21 mouse cellular contexts compared by ENCODE assay signal in genomic region chr9:106215341-106216125, GRCm38 (mm10). TPM values are rescaled to one million over a fixed set of nuclear protein-coding genes. Genes with fewer than 3 reads are reported as not detected.
DNase-seq lines count a peak whose midpoint lies in the region; ATAC-seq and TF ChIP-seq lines count a peak whose summit lies in the region.
"Had no signal": no experiment of that assay in that cellular context is flagged by ENCODE, and none has a peak within 500 bp of the region (broad histone marks: within the 10 kb centered on the region; RNA-seq: fewer than 3 reads in every experiment).

No protein-coding gene starts in this region.

- H3K9me3 ChIP-seq in liver, embryonic 14.5 days (ENCODE audit: control insufficient read depth, low read length), result no peaks in the 10 kb centered on the region
- H3K9me3 ChIP-seq in limb, embryonic 10.5 days (replicated peaks), result no peaks in the 10 kb centered on the region
- H3K9me3 ChIP-seq: embryonic facial prominence, embryonic 12.5 days; liver, embryonic 12.5 days; neural tube, embryonic 13.5 days had no signal

- no peak overlapping the region for H3K4me2 ChIP-seq in liver, embryonic 14.5 days (ENCODE audit: low read depth)
- H3K4me2 ChIP-seq: embryonic facial prominence, embryonic 12.5 days; hindbrain, embryonic 14.5 days; liver, embryonic 12.5 days; neural tube, embryonic 13.5 days had no signal

- TF ChIP-seq CTCF in gastrocnemius, adult 2 months (IDR thresholded peaks at IDR 0.05), result peak; percentile 27; the same call in 1 of the 2 replicates
- peak; percentile 41 for TF ChIP-seq CTCF in liver, embryonic 14.5 days (IDR thresholded peaks at IDR 0.05; ENCODE audit: low read depth)
- peak; percentile 22; the same call in 1 of the 2 replicates for TF ChIP-seq CTCF in bone marrow, adult 2 months (IDR thresholded peaks at IDR 0.05; ENCODE audit: control insufficient read depth, insufficient read depth, low read length)

- H3K4me3 ChIP-seq in gastrocnemius, adult 2 months, result no peak overlapping the region
- no peak overlapping the region for H3K4me3 ChIP-seq in liver, embryonic 14.5 days (ENCODE audit: insufficient read depth in 1 of 2, low read depth in 2 of 2, low read length in 2 of 2)
- H3K4me3 ChIP-seq in bone marrow, adult 2 months (replicated peaks; ENCODE audit: control insufficient read depth, low read depth, low read length), result no peak overlapping the region
- no peak overlapping the region for H3K4me3 ChIP-seq in limb, embryonic 10.5 days
- H3K4me3 ChIP-seq: embryonic facial prominence, embryonic 12.5 days; liver, embryonic 12.5 days; neural tube, embryonic 13.5 days had no signal

- TF ChIP-seq EP300 in liver, embryonic 14.5 days (IDR thresholded peaks at IDR 0.05; ENCODE audit: low read depth), result no peak

- intact Hi-C loops in gastrocnemius, adult 2 months (cut with DNase I), result no loop called here
- intact Hi-C loops in gastrocnemius, postnatal 36 days (cut with DNase I), result loop anchor here (10.0 kb wide), 1 partner anchor 209 kb away; the partner anchor contains the start of gene Rpl29

- ATAC-seq in liver, embryonic 14.5 days (ENCODE audit: insufficient read depth), result no peak
- ATAC-seq: forebrain, embryonic 16.5 days; liver, embryonic 12.5 days; Patski had no signal

- no peak for TF ChIP-seq POLR2A in bone marrow, adult 2 months (IDR thresholded peaks at IDR 0.05; ENCODE audit: borderline replicate concordance, control insufficient read depth, low read depth, low read length)

- no peaks in the 10 kb centered on the region for H3K4me1 ChIP-seq in liver, embryonic 14.5 days (replicated peaks; ENCODE audit: control insufficient read depth in 2 of 2, insufficient read depth in 2 of 2, low read length in 1 of 2)
- no peaks in the 10 kb centered on the region; the same call in none of the 2 replicates for H3K4me1 ChIP-seq in bone marrow, adult 2 months (ENCODE audit: control insufficient read depth, insufficient read depth, low read length)
- peaks cover 16% of the 10 kb centered on the region for H3K4me1 ChIP-seq in limb, embryonic 10.5 days

- no peaks in the 10 kb centered on the region for H3K27me3 ChIP-seq in liver, embryonic 14.5 days (ENCODE audit: control insufficient read depth, insufficient read depth, low read length)
- no peaks in the 10 kb centered on the region for H3K27me3 ChIP-seq in limb, embryonic 10.5 days (ENCODE audit: low read depth, poor library complexity, severe bottlenecking)
- H3K27me3 ChIP-seq: embryonic facial prominence, embryonic 12.5 days; liver, embryonic 12.5 days; neural tube, embryonic 13.5 days; Patski had no signal

- H3K36me3 ChIP-seq in liver, embryonic 14.5 days (replicated peaks; ENCODE audit: control insufficient read depth, insufficient read depth, low read depth), result no peaks in the 10 kb centered on the region
- H3K36me3 ChIP-seq in limb, embryonic 10.5 days, result peaks cover 41% of the 10 kb centered on the region

- no peak for DNase-seq in gastrocnemius, adult 2 months
- no peak for DNase-seq in gastrocnemius, postnatal 36 days
- DNase-seq in liver, embryonic 14.5 days (ENCODE audit: low read depth in 3 of 3, low spot score in 3 of 3), result no peak
- DNase-seq in liver (no peak), 3T3-L1 (ENCODE audit: low read depth, low spot score) (peak; percentile 41)
- no peak for DNase-seq in testis, postnatal 14 days (ENCODE audit: low spot score)
- DNase-seq in limb, embryonic 10.5 days (ENCODE audit: low spot score), result no peak
- DNase-seq: cerebellum, adult 9-10 months; gastrocnemius, postnatal 10 days; heart, postnatal 10 days; kidney, adult 18-20 months; kidney, postnatal 4 days; right cerebral cortex, postnatal 4 days had no signal

- H3K27ac ChIP-seq in gastrocnemius, adult 2 months, result no peak overlapping the region
- no peak overlapping the region for H3K27ac ChIP-seq in liver, embryonic 14.5 days
- no peak overlapping the region for H3K27ac ChIP-seq in bone marrow, adult 2 months (ENCODE audit: control insufficient read depth, insufficient read depth, low read depth, low read length, poor library complexity)
- H3K27ac ChIP-seq in limb, embryonic 10.5 days, result no peak overlapping the region
- H3K27ac ChIP-seq: embryonic facial prominence, embryonic 12.5 days; hindbrain, embryonic 14.5 days; liver, embryonic 12.5 days; neural tube, embryonic 13.5 days had no signal

- H3K9ac ChIP-seq in liver, embryonic 14.5 days (replicated peaks), result no peak overlapping the region
- H3K9ac ChIP-seq: embryonic facial prominence, embryonic 12.5 days; hindbrain, embryonic 14.5 days; liver, embryonic 12.5 days; neural tube, embryonic 13.5 days had no signal

- 57% methylated on average over 6 of the region's 6 CpGs for WGBS in liver, embryonic 14.5 days (ENCODE audit: insufficient replicate concordance)
- WGBS in bone marrow, adult 2 months, result 44% methylated on average over 6 of the region's 6 CpGs
- 85% methylated on average over 6 of the region's 6 CpGs for WGBS in limb, embryonic 10.5 days

RNA-seq across cellular contexts. Expression of gene Tlr9, which starts 6.9 kb away (rescaled TPM):
- under 1 TPM; 0.17 to 0.23 TPM for total RNA-seq in gastrocnemius, adult 2 months (2021)
- total RNA-seq in gastrocnemius, postnatal 36 days (2021), result under 1 TPM; 0.25 to 0.31 TPM
- 0.29 and 0.45 TPM in 2 replicates for polyA plus RNA-seq in liver, embryonic 14.5 days (2012; rRNA removed)
- 0.06 and 0.08 TPM in 2 replicates for polyA plus RNA-seq in liver, embryonic 14.5 days (2014; fragmentation: Nextera tagmentation; extraction: Ambion mirVana)
- polyA plus RNA-seq in bone marrow, adult 2 months (2011; ENCODE audit: insufficient read depth, insufficient read length, low replicate concordance, missing spikeins), result 0.56 and 3.6 TPM in 2 replicates
- polyA plus RNA-seq in limb, embryonic 10.5 days (2016; fragmentation: Nextera tagmentation; extraction: Ambion mirVana), result not detected in 2 replicates
- total RNA-seq: megakaryocyte-erythroid progenitor cell, adult 5-6 weeks had no signal
- polyA plus RNA-seq: embryonic facial prominence, embryonic 12.5 days; forebrain, embryonic 16.5 days; neural tube, embryonic 13.5 days had no signal

RNA-seq across cellular contexts. Expression of gene Twf2, which starts 12.6 kb away (rescaled TPM):
- total RNA-seq in gastrocnemius, adult 2 months (2021), result 100 to 1,000 TPM; 127 to 210 TPM
- 100 to 1,000 TPM; 113 to 156 TPM for total RNA-seq in gastrocnemius, postnatal 36 days (2021)
- 14.3 and 14.9 TPM in 2 replicates for polyA plus RNA-seq in liver, embryonic 14.5 days (2012; rRNA removed)
- polyA plus RNA-seq in liver, embryonic 14.5 days (2014; fragmentation: Nextera tagmentation; extraction: Ambion mirVana), result 18.7 and 19.7 TPM in 2 replicates
- polyA plus RNA-seq in bone marrow, adult 2 months (2011; ENCODE audit: insufficient read depth, insufficient read length, low replicate concordance, missing spikeins), result 21.7 and 63.2 TPM in 2 replicates
- 75.1 and 76.6 TPM in 2 replicates for polyA plus RNA-seq in limb, embryonic 10.5 days (2016; fragmentation: Nextera tagmentation; extraction: Ambion mirVana)

RNA-seq across cellular contexts. Expression of gene Ppm1m, which starts 16.0 kb away (rescaled TPM):
- 1 to 10 TPM; 2.1 to 5.2 TPM for total RNA-seq in gastrocnemius, adult 2 months (2021)
- total RNA-seq in gastrocnemius, postnatal 36 days (2021), result 1 to 10 TPM; 3.0 to 3.3 TPM
- 7.2 and 10.0 TPM in 2 replicates for polyA plus RNA-seq in liver, embryonic 14.5 days (2012; rRNA removed)
- polyA plus RNA-seq in liver, embryonic 14.5 days (2014; fragmentation: Nextera tagmentation; extraction: Ambion mirVana), result 5.4 and 5.9 TPM in 2 replicates
- 32.4 and 91.7 TPM in 2 replicates for polyA plus RNA-seq in bone marrow, adult 2 months (2011; ENCODE audit: insufficient read depth, insufficient read length, low replicate concordance, missing spikeins)
- 53.1 and 57.5 TPM in 2 replicates for polyA plus RNA-seq in limb, embryonic 10.5 days (2016; fragmentation: Nextera tagmentation; extraction: Ambion mirVana)

RNA-seq across cellular contexts. Expression of gene Alas1, which starts 32.9 kb away (rescaled TPM):
- total RNA-seq in gastrocnemius, adult 2 months (2021), result 100 to 1,000 TPM; 209 to 290 TPM
- 100 to 1,000 TPM; 235 to 282 TPM for total RNA-seq in gastrocnemius, postnatal 36 days (2021)
- 29.2 and 29.8 TPM in 2 replicates for polyA plus RNA-seq in liver, embryonic 14.5 days (2012; rRNA removed)
- 36.9 and 43.6 TPM in 2 replicates for polyA plus RNA-seq in liver, embryonic 14.5 days (2014; fragmentation: Nextera tagmentation; extraction: Ambion mirVana)
- polyA plus RNA-seq in bone marrow, adult 2 months (2011; ENCODE audit: insufficient read depth, insufficient read length, low replicate concordance, missing spikeins), result 22.5 and 59.7 TPM in 2 replicates
- 62.8 and 77.9 TPM in 2 replicates for polyA plus RNA-seq in limb, embryonic 10.5 days (2016; fragmentation: Nextera tagmentation; extraction: Ambion mirVana)

RNA-seq across cellular contexts. Expression of gene Wdr82, which starts 44.8 kb away (rescaled TPM):
- total RNA-seq in gastrocnemius, adult 2 months (2021), result 10 to 100 TPM; 19.4 to 25.9 TPM
- 10 to 100 TPM; 18.4 to 20.3 TPM for total RNA-seq in gastrocnemius, postnatal 36 days (2021)
- polyA plus RNA-seq in liver, embryonic 14.5 days (2012; rRNA removed), result 19.9 and 24.5 TPM in 2 replicates
- polyA plus RNA-seq in liver, embryonic 14.5 days (2014; fragmentation: Nextera tagmentation; extraction: Ambion mirVana), result 6.5 and 8.1 TPM in 2 replicates
- polyA plus RNA-seq in bone marrow, adult 2 months (2011; ENCODE audit: insufficient read depth, insufficient read length, low replicate concordance, missing spikeins), result 15.9 and 17.7 TPM in 2 replicates
- 26.2 and 28.8 TPM in 2 replicates for polyA plus RNA-seq in limb, embryonic 10.5 days (2016; fragmentation: Nextera tagmentation; extraction: Ambion mirVana)
